8 mouse cellular contexts compared by ENCODE assay signal in genomic region chr12:110499225-110499992, GRCm38 (mm10). TPM values are rescaled to one million over a fixed set of nuclear protein-coding genes. Genes with fewer than 3 reads are reported as not detected.
DNase-seq lines count a peak whose midpoint lies in the region; ATAC-seq and TF ChIP-seq lines count a peak whose summit lies in the region.

No protein-coding gene starts in this region.

- no peaks in the 10 kb centered on the region for H3K9me3 ChIP-seq in heart, postnatal 0 days (replicated peaks; ENCODE audit: control insufficient read depth, low read length)
- no peaks in the 10 kb centered on the region for H3K9me3 ChIP-seq in limb, embryonic 15.5 days

- peak; percentile 69 for ATAC-seq in heart, postnatal 0 days (ENCODE audit: insufficient read depth, low read depth)
- ATAC-seq in limb, embryonic 15.5 days (ENCODE audit: insufficient number of reproducible peaks, low FRiP score, low TSS enrichment, low read depth) = no peak

- DNase-seq in CD4-positive helper T cell, adult 2 months (ENCODE audit: low read depth, low spot score) = peak; percentile 81
- DNase-seq in MEL-GATA-1-ER (ENCODE audit: extremely low read depth, low read depth) = peak; percentile 33
- no peak for DNase-seq in heart, postnatal 0 days (ENCODE audit: low spot score)
- peak; percentile 64 to 81 for DNase-seq in natural killer cell, adult 2 months (ENCODE audit: low spot score in 2 of 2)
- no peak for DNase-seq in ovary, postnatal 14 days (ENCODE audit: low spot score)
- no peak for DNase-seq in gastrocnemius, postnatal 14 days
- DNase-seq in left cerebral cortex, adult 11 months (ENCODE audit: low spot score) = no peak

- no peak for TF ChIP-seq CTCF in heart, postnatal 0 days (IDR thresholded peaks at IDR 0.05; ENCODE audit: low read depth)

- intact Hi-C loops in gastrocnemius, postnatal 14 days (cut with DNase I; ENCODE audit: low total_unique reads) = no loop called here

- H3K27ac ChIP-seq in heart, postnatal 0 days (ENCODE audit: low read depth) = peak overlapping the region; percentile 83
- H3K27ac ChIP-seq in limb, embryonic 15.5 days = peak overlapping the region; percentile 6; the same call in 1 of the 2 replicates

- no peaks in the 10 kb centered on the region for H3K36me3 ChIP-seq in heart, postnatal 0 days (replicated peaks; ENCODE audit: control insufficient read depth, insufficient read depth, low read length)
- no peaks in the 10 kb centered on the region for H3K36me3 ChIP-seq in limb, embryonic 15.5 days

- H3K27me3 ChIP-seq in heart, postnatal 0 days (ENCODE audit: control insufficient read depth, insufficient read depth, low read length) = no peaks in the 10 kb centered on the region
- H3K27me3 ChIP-seq in limb, embryonic 15.5 days = no peaks in the 10 kb centered on the region

- H3K4me3 ChIP-seq in heart, postnatal 0 days (ENCODE audit: low read depth, low read length) = no peak overlapping the region
- no peak overlapping the region for H3K4me3 ChIP-seq in limb, embryonic 15.5 days

- H3K4me2 ChIP-seq in heart, postnatal 0 days (ENCODE audit: low read depth, low read length) = peak overlapping the region; percentile 32
- H3K4me2 ChIP-seq in limb, embryonic 15.5 days = no peak overlapping the region

- no peak overlapping the region for H3K9ac ChIP-seq in heart, postnatal 0 days (replicated peaks; ENCODE audit: low read depth, low read length)
- H3K9ac ChIP-seq in limb, embryonic 15.5 days = no peak overlapping the region

- WGBS in heart, postnatal 0 days = 37% methylated on average over 14 of the region's 14 CpGs
- 72% methylated on average over 14 of the region's 14 CpGs for WGBS in limb, embryonic 15.5 days

- H3K4me1 ChIP-seq in heart, postnatal 0 days (ENCODE audit: control insufficient read depth, insufficient read depth) = peaks cover 76% of the 10 kb centered on the region
- peaks cover 49% of the 10 kb centered on the region for H3K4me1 ChIP-seq in limb, embryonic 15.5 days

- TF ChIP-seq EP300 in heart, postnatal 0 days (IDR thresholded peaks at IDR 0.05; ENCODE audit: low read depth) = no peak

RNA-seq across cellular contexts. Expression of gene Ppp2r5c, which starts 52.5 kb away (rescaled TPM):
- 103 and 104 TPM in 2 replicates for total RNA-seq in heart, postnatal 0 days (2014; rRNA removed; ENCODE audit: low replicate concordance)
- 108 and 118 TPM in 2 replicates for polyA plus RNA-seq in heart, postnatal 0 days (2015; fragmentation: Nextera tagmentation; extraction: Ambion mirVana)
- polyA plus RNA-seq in limb, embryonic 15.5 days (2015; fragmentation: Nextera tagmentation; extraction: Ambion mirVana) = 141 and 142 TPM in 2 replicates
- 10 to 100 TPM; 60.2 to 61.9 TPM for total RNA-seq in gastrocnemius, postnatal 14 days (2021)

Comparison
In these comparisons a context has a peak if more than half of its experiments do, and no peak if none do; other contexts are left out.
1. DNase-seq: peak in CD4-positive helper T cell, adult 2 months (single experiment), MEL-GATA-1-ER (single experiment) and natural killer cell, adult 2 months (2 of 2); none in heart, postnatal 0 days (single experiment), ovary, postnatal 14 days (single experiment), gastrocnemius, postnatal 14 days (single experiment) and left cerebral cortex, adult 11 months (single experiment).